Mouse (Mus musculus): Measurements from ENCODE around the gene 4930544D05Rik.

The 4930544D05Rik gene

GRCm38 (mm10) chr11:70656964-70657363 lies 41.3 kb downstream of the 4930544D05Rik start, which contains the start of gene Eno3:
Gene Eno3, plus strand, starts transcription at chr11:70657202.
- DNase-seq (ENCODE audit: low spot score), result no peak

- DNase-seq (ENCODE audit: low spot score), result no peak
Measured at GRCm38 (mm10) chr11:70657573-70657972, 41.9 kb downstream of the 4930544D05Rik start.

GRCm38 (mm10) chr11:70657991-70658390 lies 42.3 kb downstream of the 4930544D05Rik start:
- no peak for DNase-seq (ENCODE audit: low spot score)

GRCm38 (mm10) chr11:70658521-70658920 lies 42.9 kb downstream of the 4930544D05Rik start:
- DNase-seq (ENCODE audit: low spot score), result no peak

- no peak for DNase-seq (ENCODE audit: low spot score)
Measured at GRCm38 (mm10) chr11:70658942-70659341, 43.3 kb downstream of the 4930544D05Rik start.

- no peak for DNase-seq (ENCODE audit: low spot score)
Measured at GRCm38 (mm10) chr11:70660571-70660970, 44.9 kb downstream of the 4930544D05Rik start.

GRCm38 (mm10) chr11:70663101-70663500 lies 47.5 kb downstream of the 4930544D05Rik start:
- DNase-seq (ENCODE audit: low spot score), result no peak

GRCm38 (mm10) chr11:70663957-70664356 lies 48.3 kb downstream of the 4930544D05Rik start:
- DNase-seq (ENCODE audit: low spot score), result no peak

GRCm38 (mm10) chr11:70664741-70665140 lies 49.1 kb downstream of the 4930544D05Rik start:
- no peak for DNase-seq (ENCODE audit: low spot score)
